Mouse (Mus musculus): ENCODE data around the gene Ehd3.

DNA sequence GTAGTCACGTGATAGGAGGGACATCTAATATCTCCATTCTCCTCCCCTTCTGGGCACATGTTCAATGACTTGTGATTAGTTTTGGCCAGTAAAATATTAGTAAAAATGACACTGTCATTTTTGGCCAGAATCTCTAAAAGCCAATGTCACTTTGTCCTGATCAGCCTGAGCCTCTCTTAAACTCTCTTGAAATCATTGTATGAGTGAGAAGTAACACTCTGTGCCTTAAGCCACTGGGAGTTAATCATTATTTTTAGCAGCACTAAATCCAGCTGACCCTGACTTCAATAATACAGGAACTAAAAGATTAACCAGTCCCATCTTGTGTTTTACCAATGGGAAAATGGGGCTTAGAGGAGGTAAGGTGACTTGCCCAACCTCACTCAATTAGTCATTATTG lies 43.5 kb downstream of the Ehd3 start:
- TF ChIP-seq CTCF (IDR thresholded peaks at IDR 0.05; ENCODE audit: control insufficient read depth, insufficient read depth, insufficient read length) (no peak), CEBPB (IDR thresholded peaks at IDR 0.05; ENCODE audit: low read depth) (no peak), MYOD1 (IDR thresholded peaks at IDR 0.05; ENCODE audit: control insufficient read depth, insufficient read length, low read depth) (no peak), MYOG (IDR thresholded peaks at IDR 0.05; ENCODE audit: control insufficient read depth, extremely low read depth, insufficient read length) (no peak), USF1 (IDR thresholded peaks at IDR 0.05; ENCODE audit: low read depth) (no peak)
